In the genomic region with DNA sequence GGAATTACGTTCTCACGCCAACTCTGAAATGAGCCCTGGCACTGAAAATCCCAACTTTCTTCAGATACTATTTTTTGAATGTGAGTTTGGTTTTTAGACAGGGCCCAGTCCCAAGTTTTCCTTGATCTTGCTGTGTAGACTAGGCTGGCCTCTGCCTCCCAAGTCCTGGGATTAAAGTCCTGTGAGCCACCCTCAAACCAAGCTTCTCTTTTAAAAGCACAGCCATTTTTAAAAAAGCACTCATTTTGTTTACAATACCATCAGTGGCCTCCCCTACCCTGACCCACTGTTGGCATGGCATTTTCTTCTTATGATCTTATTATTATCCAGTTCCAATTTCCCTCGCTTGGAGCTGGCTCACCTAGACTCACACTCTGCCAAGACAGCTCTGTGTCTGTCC, we compare ENCODE assay signal across 23 mouse cellular contexts.
"Had no signal": no experiment of that assay in that cellular context is flagged by ENCODE, and none has a peak within 500 bp of the region (broad histone marks: within the 10 kb centered on the region; RNA-seq: fewer than 3 reads in every experiment).

No protein-coding gene starts in this region.

- ATAC-seq: forebrain, postnatal 0 days; hindbrain, postnatal 0 days; intestine, embryonic 16.5 days had no signal

- H3K36me3 ChIP-seq: heart, embryonic 13.5 days; heart, embryonic 15.5 days; hindbrain, embryonic 13.5 days; hindbrain, embryonic 15.5 days; limb, embryonic 13.5 days; limb, embryonic 15.5 days; liver, embryonic 13.5 days; liver, embryonic 15.5 days had no signal

- H3K4me3 ChIP-seq: heart, adult 2 months; heart, embryonic 13.5 days; heart, embryonic 15.5 days; hindbrain, embryonic 13.5 days; hindbrain, embryonic 15.5 days; limb, embryonic 13.5 days; limb, embryonic 15.5 days; liver, embryonic 13.5 days; liver, embryonic 15.5 days had no signal

- H3K27me3 ChIP-seq: heart, embryonic 13.5 days; heart, embryonic 15.5 days; hindbrain, embryonic 13.5 days; hindbrain, embryonic 15.5 days; limb, embryonic 13.5 days; limb, embryonic 15.5 days; liver, embryonic 13.5 days; liver, embryonic 15.5 days had no signal

- H3K9me3 ChIP-seq: heart, embryonic 13.5 days; heart, embryonic 15.5 days; hindbrain, embryonic 13.5 days; hindbrain, embryonic 15.5 days; limb, embryonic 13.5 days; limb, embryonic 15.5 days; liver, embryonic 13.5 days; liver, embryonic 15.5 days had no signal

- DNase-seq: forebrain, postnatal 0 days; gastrocnemius, postnatal 14 days; gastrocnemius, postnatal 36 days; heart, adult 11 months; heart, adult 2 months; heart, postnatal 14 days; heart, postnatal 36 days; layer of hippocampus, adult 9-11 months; layer of hippocampus, postnatal 36 days; left cerebral cortex, postnatal 4 days; liver, embryonic 13.5 days; lung, adult 18-20 months had no signal

- H3K4me2 ChIP-seq: heart, embryonic 11.5 days; heart, embryonic 13.5 days; heart, embryonic 15.5 days; hindbrain, embryonic 13.5 days; hindbrain, embryonic 15.5 days; limb, embryonic 13.5 days; limb, embryonic 15.5 days; liver, embryonic 11.5 days; liver, embryonic 13.5 days; liver, embryonic 15.5 days had no signal

- H3K4me1 ChIP-seq: heart, embryonic 13.5 days; heart, embryonic 15.5 days; hindbrain, embryonic 13.5 days; hindbrain, embryonic 15.5 days; limb, embryonic 15.5 days had no signal

- H3K27ac ChIP-seq: heart, adult 2 months; heart, embryonic 13.5 days; heart, embryonic 15.5 days; hindbrain, embryonic 13.5 days; hindbrain, embryonic 15.5 days; hindbrain, postnatal 0 days; limb, embryonic 13.5 days; limb, embryonic 15.5 days; liver, embryonic 13.5 days; liver, embryonic 15.5 days had no signal

- H3K9ac ChIP-seq: forebrain, postnatal 0 days; heart, embryonic 13.5 days; heart, embryonic 15.5 days; hindbrain, embryonic 13.5 days; hindbrain, embryonic 15.5 days; limb, embryonic 13.5 days; limb, embryonic 15.5 days; liver, embryonic 13.5 days; liver, embryonic 15.5 days had no signal
